Mouse (Mus musculus) lung, embryonic 14.5 days (tissue): ENCODE data around the gene Pyroxd1. TPM values are rescaled to one million over a fixed set of nuclear protein-coding genes. Genes with fewer than 3 reads are reported as not detected.
A peak's percentile ranks its signal among the peaks of the same experiment; 100 is the strongest.

Experiments used
- ATAC-seq: fragments of 200-750 bp; cut with Nextera tagmentation; 2 replicates; pipeline ENCODE4 v1.8.0; 2017; ENCODE audit warnings: mild to moderate bottlenecking, moderate TSS enrichment, moderate library complexity; ENCODE audit not compliant: insufficient read depth
- DNase-seq: peaks from one replicate; pipeline ENCODE4 v3.0.0-alpha.2; 2015
- H3K27ac ChIP-seq: fragments of 300-500 bp; sonication (generic); 2 replicates; pipeline ENCODE4 v1.5.1; 2014; ENCODE audit warnings: low read depth, mild to moderate bottlenecking, moderate library complexity
- H3K27me3 ChIP-seq: fragments of 300-500 bp; sonication (generic); 2 replicates; pipeline ENCODE4 v1.6.1; 2014; ENCODE audit warnings: low read length, control low read depth; ENCODE audit not compliant: insufficient read depth
- H3K36me3 ChIP-seq: fragments of 300-500 bp; sonication (generic); 2 replicates; pipeline ENCODE4 v1.6.1; 2014; ENCODE audit warnings: control low read depth; ENCODE audit not compliant: insufficient read depth
- H3K4me1 ChIP-seq: fragments of 300-500 bp; sonication (generic); 2 replicates; pipeline ENCODE4 v1.6.1; 2014; ENCODE audit warnings: antibody characterized with exemption, control low read depth; ENCODE audit not compliant: insufficient read depth
- H3K4me2 ChIP-seq: fragments of 300-500 bp; sonication (generic); 2 replicates; pipeline ENCODE4 v1.6.1; 2014; ENCODE audit warnings: mild to moderate bottlenecking
- H3K4me3 ChIP-seq: fragments of 300-500 bp; sonication (generic); 2 replicates; pipeline ENCODE4 v1.5.1; 2014; ENCODE audit warnings: low read depth, low read length
- H3K9ac ChIP-seq: fragments of 300-500 bp; sonication (generic); 2 replicates; pipeline ENCODE4 v1.6.1; 2014
- H3K9me3 ChIP-seq: fragments of 300-500 bp; sonication (generic); 2 replicates; pipeline ENCODE4 v1.6.1; 2016; ENCODE audit warnings: low read depth, low read length, control low read depth
- CTCF ChIP-seq: IDR thresholded peaks from 2 replicates; pipeline ENCODE4 v1.5.1; 2016; ENCODE audit warnings: antibody characterized with exemption, low read depth
- WGBS: fragments of 180-500 bp; shearing (Covaris S2); extraction: QIAGEN DNeasy Blood & Tissue Kit; methylation state at CpG from one replicate; pipeline ENCODE4 v1.1.7; 2014; 5-methylcytosine and 5-hydroxymethylcytosine counted together
- polyA plus RNA-seq: library from polyadenylated mRNA; unstranded; fragments of >200 nt; fragmentation: Nextera tagmentation; extraction: Ambion mirVana; gene quantifications from 2 replicates; pipeline ENCODE4 v1.2.1, GENCODE M21; 2014

Gene Pyroxd1
- polyA plus RNA-seq, 1 experiment from 2014 or later = 21.2 TPM

DNA sequence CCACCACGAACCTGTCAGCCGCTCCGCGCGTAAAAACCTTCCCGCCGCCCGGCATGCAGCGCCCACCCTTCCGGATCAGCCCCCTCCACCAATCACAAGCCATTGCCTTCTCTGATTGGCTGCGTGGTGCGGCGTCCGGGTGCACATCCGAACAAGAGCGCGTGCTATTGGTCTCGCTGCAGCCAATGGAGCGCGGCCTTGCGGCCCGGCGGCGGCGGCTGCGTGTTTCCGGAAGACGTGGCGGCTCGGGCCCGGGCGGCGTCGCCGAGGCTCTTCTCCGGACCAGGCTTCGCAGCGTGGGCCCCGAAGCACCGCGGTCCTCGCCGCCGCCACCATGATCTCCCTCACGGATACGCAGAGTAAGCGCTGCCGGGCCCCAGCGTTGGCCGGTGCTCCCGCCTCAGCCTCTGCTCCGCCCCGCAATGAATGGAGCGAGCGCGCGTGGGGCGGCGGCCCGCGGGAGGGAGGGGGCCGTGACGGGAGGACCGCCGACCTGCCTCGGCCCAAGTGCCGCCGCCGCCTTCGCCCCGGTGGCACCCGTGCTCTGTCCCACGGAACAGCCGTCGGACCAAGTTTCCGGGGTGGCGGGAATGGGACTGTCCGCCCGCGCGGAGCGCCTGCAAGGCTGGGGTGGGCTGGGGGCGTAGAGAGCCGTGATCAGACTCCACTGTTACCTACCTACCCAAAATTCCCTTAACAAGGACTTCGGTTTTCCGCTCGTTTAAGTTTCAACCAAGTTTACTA, 41.7 kb downstream of the Pyroxd1 start, which contains the start of the genes Recql and Golt1b:
Gene Recql (minus strand): TSS at position 77 of the 744 bp plus-strand sequence.
Gene Golt1b (plus strand): TSS at position 211 of the 744 bp plus-strand sequence.
- peak; percentile 98 for DNase-seq
- Histone ChIP-seq H3K9ac (peak within 1 kb of the TSS; percentile 95), H3K4me1 (no peaks in the 10 kb centered on the region), H3K9me3 (no peaks in the 10 kb centered on the region), H3K4me3 (peak within 1 kb of the TSS; percentile 99), H3K27me3 (no peaks in the 10 kb centered on the region), H3K27ac (0 out of 2 replicates have a peak within 1 kb of the TSS, but pooled peaks have one; percentile 40), H3K36me3 (no peaks in the 10 kb centered on the region), H3K4me2 (peak within 1 kb of the TSS; percentile 63)
- no peak for TF ChIP-seq CTCF
- peak; percentile 100 for ATAC-seq
- WGBS = under 1% methylated on average over 82 of the region's 87 CpGs

DNA sequence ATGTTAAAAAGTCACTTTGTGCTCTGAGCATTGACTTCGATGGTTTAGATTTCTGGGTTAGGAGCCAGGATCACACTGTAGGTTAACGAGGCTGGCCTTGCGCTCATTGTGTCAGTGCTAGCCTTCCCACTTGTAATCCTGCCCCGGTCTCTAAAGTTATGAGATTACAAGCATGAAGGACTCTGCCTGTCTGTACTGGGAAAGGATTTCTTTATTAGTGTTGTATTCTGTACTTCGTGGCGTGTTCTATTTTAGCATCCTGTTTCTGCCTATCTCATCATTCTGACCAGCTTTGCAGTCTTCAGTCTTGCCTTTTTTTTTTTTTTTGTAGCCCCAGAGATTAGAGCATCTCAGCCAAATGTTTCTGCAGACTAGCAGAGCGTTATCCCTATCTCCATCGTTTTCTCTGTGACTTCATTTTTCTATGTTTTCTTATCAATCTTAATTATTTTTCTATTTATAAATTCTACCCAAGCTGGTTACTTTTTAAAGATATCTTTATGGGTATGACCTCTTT, 42.4 kb downstream of the Pyroxd1 start:
- Histone ChIP-seq H3K4me1 (no peaks in the 10 kb centered on the region), H3K27ac (no peak overlapping the region), H3K36me3 (0 out of 2 replicates have a peak, but pooled peaks cover under 1% of the 10 kb centered on the region), H3K9me3 (no peaks in the 10 kb centered on the region), H3K27me3 (no peaks in the 10 kb centered on the region), H3K4me3 (peak overlapping the region; percentile 99), H3K9ac (peak overlapping the region; percentile 95), H3K4me2 (peak overlapping the region; percentile 63)
- ATAC-seq = no peak
- 12% methylated on average over 8 of the region's 8 CpGs for WGBS
- TF ChIP-seq CTCF = no peak
- peak; percentile 24 for DNase-seq

DNA sequence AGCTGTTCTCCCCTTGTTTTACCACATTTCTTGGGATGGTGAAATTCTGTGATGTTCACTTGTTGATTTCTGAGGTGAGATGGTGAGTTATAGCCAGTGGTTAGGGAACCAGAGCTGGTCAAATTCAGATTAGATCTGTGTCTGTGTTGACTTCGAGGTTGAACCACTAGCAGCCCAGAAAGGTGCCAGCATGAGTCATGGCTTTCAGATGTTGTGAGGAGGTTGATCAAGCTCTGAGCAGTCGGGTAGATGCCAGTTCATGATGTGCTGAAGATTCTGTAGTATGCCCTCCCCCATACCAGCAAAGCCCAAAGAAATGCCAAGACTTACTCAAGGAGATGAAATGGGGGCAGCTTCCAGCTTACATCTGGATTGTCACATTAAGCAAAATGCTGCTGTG, 43.6 kb downstream of the Pyroxd1 start:
- Histone ChIP-seq H3K9me3 (no peaks in the 10 kb centered on the region), H3K9ac (no peak overlapping the region; the same call in none of the 2 replicates), H3K4me2 (peak overlapping the region; percentile 63; the same call in 1 of the 2 replicates), H3K36me3 (peaks cover 12% of the 10 kb centered on the region), H3K4me3 (no peak overlapping the region), H3K4me1 (no peaks in the 10 kb centered on the region), H3K27me3 (no peaks in the 10 kb centered on the region), H3K27ac (no peak overlapping the region)
- WGBS = 78% methylated on average over 2 of the region's 2 CpGs
- DNase-seq (no peak), ATAC-seq (no peak)
- TF ChIP-seq CTCF = no peak

DNA sequence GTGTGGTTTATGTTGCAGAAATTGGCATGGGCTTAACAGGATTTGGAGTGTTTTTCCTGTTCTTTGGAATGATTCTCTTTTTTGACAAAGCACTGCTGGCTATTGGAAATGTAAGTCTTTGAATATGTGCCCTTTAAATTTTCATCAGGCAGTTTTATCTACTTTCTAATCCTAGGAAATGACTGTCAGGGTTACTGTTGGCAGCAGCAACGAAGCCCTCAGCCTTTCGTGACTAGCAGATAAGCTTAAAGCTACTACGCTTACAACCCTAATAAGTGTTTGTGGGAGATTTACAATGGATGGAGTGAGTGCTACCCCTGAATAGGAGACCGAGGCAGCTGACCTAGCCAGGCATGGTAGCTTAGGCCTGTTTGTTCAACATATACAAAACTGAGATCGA, 46.9 kb downstream of the Pyroxd1 start:
- no peak overlapping the region for H3K4me2 ChIP-seq
- no peak for ATAC-seq
- no peak for TF ChIP-seq CTCF
- no peak overlapping the region for H3K27ac ChIP-seq
- 86% methylated on average over 5 of the region's 5 CpGs for WGBS
- no peaks in the 10 kb centered on the region for H3K9me3 ChIP-seq
- no peaks in the 10 kb centered on the region for H3K27me3 ChIP-seq
- H3K36me3 ChIP-seq = peaks cover 38% of the 10 kb centered on the region
- no peaks in the 10 kb centered on the region for H3K4me1 ChIP-seq
- H3K4me3 ChIP-seq = no peak overlapping the region
- DNase-seq = no peak
- H3K9ac ChIP-seq = no peak overlapping the region

- DNase-seq (no peak), ATAC-seq (no peak)
- Histone ChIP-seq H3K36me3 (peaks cover 38% of the 10 kb centered on the region), H3K4me3 (no peak overlapping the region), H3K4me1 (no peaks in the 10 kb centered on the region), H3K27ac (no peak overlapping the region), H3K9ac (no peak overlapping the region), H3K27me3 (no peaks in the 10 kb centered on the region), H3K4me2 (no peak overlapping the region), H3K9me3 (no peaks in the 10 kb centered on the region)
- TF ChIP-seq CTCF = no peak
- WGBS = 91% methylated on average over 5 of the region's 5 CpGs
These were observed 49.2 kb downstream of the Pyroxd1 start for GRCm38 (mm10) chr6:142394669-142395068.

DNA sequence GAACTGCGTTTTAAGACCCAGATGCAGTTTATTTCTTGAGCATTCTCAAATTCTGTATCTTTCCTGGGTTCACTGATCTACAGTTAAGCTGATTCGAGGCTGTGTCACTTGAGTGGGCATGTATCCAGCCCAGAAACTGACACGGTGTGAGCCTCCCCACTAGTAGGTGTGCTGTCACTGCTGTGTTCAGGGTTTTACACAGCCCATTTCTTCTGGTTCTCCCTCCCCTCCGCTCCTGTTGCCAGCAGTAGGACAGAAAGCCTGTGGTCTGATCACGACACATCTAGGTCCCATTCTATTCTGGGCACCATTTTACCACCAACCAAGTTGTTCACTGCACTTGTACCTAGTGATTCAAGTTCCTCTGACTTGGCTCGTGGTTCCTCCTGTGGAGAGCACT, 50.3 kb downstream of the Pyroxd1 start:
- Histone ChIP-seq H3K36me3 (peaks cover 47% of the 10 kb centered on the region), H3K4me3 (no peak overlapping the region), H3K9me3 (no peaks in the 10 kb centered on the region), H3K27ac (no peak overlapping the region), H3K27me3 (no peaks in the 10 kb centered on the region), H3K9ac (no peak overlapping the region), H3K4me2 (no peak overlapping the region), H3K4me1 (no peaks in the 10 kb centered on the region)
- TF ChIP-seq CTCF = no peak
- no peak for ATAC-seq
- 85% methylated on average over 6 of the region's 6 CpGs for WGBS
- no peak for DNase-seq

- no peak for ATAC-seq
- WGBS = 17% methylated on average over 1 of the region's 1 CpGs
- no peaks in the 10 kb centered on the region for H3K4me1 ChIP-seq
These were observed 65.7 kb downstream of the Pyroxd1 start for GRCm38 (mm10) chr6:142411140-142411539.

More at GRCm38 (mm10) chr6:142411140-142411539, 65.7 kb downstream of the Pyroxd1 start:
- TF ChIP-seq CTCF = no peak
- Histone ChIP-seq H3K27ac (no peak overlapping the region), H3K4me3 (no peak overlapping the region), H3K27me3 (peaks cover 25% of the 10 kb centered on the region), H3K9me3 (no peaks in the 10 kb centered on the region), H3K36me3 (no peaks in the 10 kb centered on the region), H3K9ac (no peak overlapping the region), H3K4me2 (no peak overlapping the region)
- DNase-seq = no peak

Other genes with a start within 250 kb of the Pyroxd1 start
- gene Slco1a6, start 137.1 kb upstream of the Pyroxd1 start, polyA plus RNA-seq = not detected in 2 replicates
- not detected in 2 replicates for gene Iapp, start 47.2 kb upstream of the Pyroxd1 start, polyA plus RNA-seq
- 0.08 and 0.12 TPM in 2 replicates for gene Slco1a5, start 22.7 kb upstream of the Pyroxd1 start, polyA plus RNA-seq
- 29.9 and 33.0 TPM in 2 replicates for gene Recql, start 41.4 kb downstream of the Pyroxd1 start, polyA plus RNA-seq
- gene Golt1b, start 41.6 kb downstream of the Pyroxd1 start, polyA plus RNA-seq = 107 and 113 TPM in 2 replicates
- 1.5 and 1.6 TPM in 2 replicates for gene Spx, start 67.8 kb downstream of the Pyroxd1 start, polyA plus RNA-seq
- gene Gys2, start 127.5 kb downstream of the Pyroxd1 start, polyA plus RNA-seq = not detected in 2 replicates
- 215 and 230 TPM in 2 replicates for gene Ldhb, start 162.3 kb downstream of the Pyroxd1 start, polyA plus RNA-seq
- gene Kcnj8, start 226.0 kb downstream of the Pyroxd1 start, polyA plus RNA-seq = 13.6 and 16.3 TPM in 2 replicates